Mouse (Mus musculus): ENCODE measurements around the gene Sub1. TPM values are rescaled to one million over a fixed set of nuclear protein-coding genes. Genes with fewer than 3 reads are reported as not detected.

The Sub1 gene
- total and polyA plus RNA-seq, 3 experiments = 553 to 2,677 (median 1,927) TPM

DNA sequence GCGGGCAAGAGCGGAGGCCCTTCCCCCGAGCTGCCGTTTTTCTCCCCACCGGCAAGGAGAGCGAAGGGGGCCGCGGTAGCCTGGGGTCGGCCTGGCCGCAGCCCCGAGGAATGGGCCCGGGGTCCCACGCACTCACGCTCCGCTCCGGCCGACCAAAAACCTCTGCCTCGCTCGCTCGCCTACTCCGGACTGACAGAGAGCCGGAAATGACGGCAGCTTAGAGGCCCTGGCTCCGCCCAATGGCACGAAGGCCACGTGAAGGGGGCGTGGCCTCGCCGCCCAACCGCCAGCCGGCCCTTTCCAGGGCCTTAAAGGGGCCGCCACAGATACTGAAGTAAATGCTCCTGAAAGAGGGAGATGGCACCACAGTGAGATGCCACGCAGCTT is 975 bp downstream of the Sub1 start (continued):
- no peak for TF ChIP-seq E2F4 (IDR thresholded peaks at IDR 0.05; ENCODE audit: insufficient replicate concordance, low read depth, low read length)
- peak; percentile 96 for TF ChIP-seq SIN3A (IDR thresholded peaks at IDR 0.05; ENCODE audit: low read length)
- TF ChIP-seq KAT2A (IDR thresholded peaks at IDR 0.05; ENCODE audit: insufficient replicate concordance, low read length) = peak; percentile 75; the same call in 1 of the 2 replicates
- peak; percentile 92 for TF ChIP-seq MAX (IDR thresholded peaks at IDR 0.05; ENCODE audit: low read length)
- TF ChIP-seq TBP (conservative IDR thresholded peaks at IDR 0.05; ENCODE audit: low read depth, low read length) = peak; percentile 97
- TF ChIP-seq ETS1 (conservative IDR thresholded peaks at IDR 0.05; ENCODE audit: low read depth, low read length) = peak; percentile 66

DNA sequence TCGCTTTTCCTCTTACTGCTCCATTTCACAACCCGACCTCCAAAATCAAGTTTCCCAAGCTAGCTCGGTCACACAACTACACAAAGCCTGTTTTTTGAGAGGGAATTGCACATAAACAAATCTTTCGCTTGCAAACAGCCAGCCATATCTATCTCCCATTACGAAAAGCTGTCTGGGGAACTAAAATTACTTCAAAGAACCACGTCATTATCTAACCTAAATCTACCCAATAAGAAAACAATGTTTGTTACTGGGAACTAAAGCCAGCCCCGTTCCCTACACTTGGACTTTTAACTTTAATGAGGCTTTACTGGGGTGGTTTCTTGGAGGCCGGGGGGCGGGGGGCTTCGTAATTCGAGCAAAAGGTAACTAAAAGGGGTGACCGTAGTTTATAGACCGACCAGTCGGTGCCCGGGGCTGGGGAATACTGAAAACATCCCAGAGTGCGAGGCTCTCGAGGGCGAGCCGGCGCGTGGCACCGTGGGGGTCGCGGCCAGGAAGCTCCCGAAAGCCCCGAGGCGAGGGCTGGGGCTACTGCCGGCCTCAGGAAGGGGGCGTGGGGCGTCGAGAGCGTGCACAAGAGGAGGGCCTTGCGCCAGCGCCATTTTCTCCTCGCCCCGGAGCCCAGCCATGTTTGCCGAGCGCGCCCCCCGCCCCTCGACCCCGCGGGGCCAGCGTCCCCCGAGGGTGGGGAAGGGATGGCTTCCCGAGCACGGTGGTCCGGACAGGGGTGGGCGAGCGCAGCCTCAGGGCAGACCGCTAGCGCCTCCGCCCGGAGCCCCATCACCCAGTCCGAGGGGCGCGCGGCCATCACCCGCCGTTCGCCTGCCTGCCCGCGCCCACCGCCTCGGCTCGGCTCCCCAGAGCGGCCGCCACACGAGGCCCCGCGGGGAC is 1.6 kb downstream of the Sub1 start:
- dilution Hi-C loops (cut with MboI; ENCODE audit: extremely low pct_ligation_motif_present, extremely low pct_unique_long_range_greater_than_20kb, low sequenced_read_pairs) (no loop called here), in situ Hi-C loops (cut with MboI; ENCODE audit: low pct_ligation_motif_present, low pct_unique_long_range_greater_than_20kb, low sequenced_read_pairs) (no loop called here)
- H3K4me3 ChIP-seq (replicated peaks in 1 of 3; ENCODE audit: low read depth in 2 of 3, low read length in 2 of 3, poor library complexity in 1 of 3) = peak overlapping the region; percentile 76 to 95 (median 89)
- peaks cover 0 to 39% of the 10 kb centered on the region in 2 experiments; a peak in 2 of 4 replicates for H3K4me1 ChIP-seq (ENCODE audit: control insufficient read depth in 1 of 2, insufficient read depth in 2 of 2)
- TF ChIP-seq CTCF (conservative IDR thresholded peaks at IDR 0.05 in 1 of 2, IDR thresholded peaks at IDR 0.05 in 1 of 2; ENCODE audit: low read depth in 2 of 2, low read length in 2 of 2) (no peak), POLR2AphosphoS2 (IDR thresholded peaks at IDR 0.05; ENCODE audit: low read depth, low read length) (0 out of 2 replicates have a peak, but pooled peaks have one; percentile 3), MAX (IDR thresholded peaks at IDR 0.05; ENCODE audit: low read length) (no peak; the same call in 1 of the 2 replicates), GABPA (IDR thresholded peaks at IDR 0.05; ENCODE audit: insufficient replicate concordance, low read depth, low read length) (no peak), NRF1 (IDR thresholded peaks at IDR 0.05; ENCODE audit: low read depth, low read length) (peak; percentile 51), JUN (IDR thresholded peaks at IDR 0.05; ENCODE audit: insufficient read depth, low read depth, low read length) (no peak), SMC3 (IDR thresholded peaks at IDR 0.05; ENCODE audit: low read depth, low read length) (no peak), RAD21 (IDR thresholded peaks at IDR 0.05; ENCODE audit: low read depth, low read length) (no peak), TCF12 (IDR thresholded peaks at IDR 0.05; ENCODE audit: low read depth, low read length) (no peak), TBP (conservative IDR thresholded peaks at IDR 0.05; ENCODE audit: low read depth, low read length) (no peak), KAT2A (IDR thresholded peaks at IDR 0.05; ENCODE audit: insufficient replicate concordance, low read length) (no peak), USF2 (conservative IDR thresholded peaks at IDR 0.05; ENCODE audit: low read depth, low read length) (no peak), MAZ (IDR thresholded peaks at IDR 0.05; ENCODE audit: low read depth, low read length) (no peak), CHD2 (IDR thresholded peaks at IDR 0.05; ENCODE audit: low read length) (no peak), IRF4 (IDR thresholded peaks at IDR 0.05; ENCODE audit: low read depth, low read length) (no peak), ZMIZ1 (IDR thresholded peaks at IDR 0.05; ENCODE audit: low read depth, low read length) (no peak), ZC3H11A (IDR thresholded peaks at IDR 0.05; ENCODE audit: low read depth, low read length) (no peak), MXI1 (IDR thresholded peaks at IDR 0.05; ENCODE audit: low read depth, low read length) (no peak), UBTF (IDR thresholded peaks at IDR 0.05; ENCODE audit: low read depth, low read length) (0 out of 2 replicates have a peak, but pooled peaks have one; percentile 11), ETS1 (conservative IDR thresholded peaks at IDR 0.05; ENCODE audit: low read depth, low read length) (no peak), JUND (conservative IDR thresholded peaks at IDR 0.05; ENCODE audit: low read depth, low read length) (no peak), NELFE (IDR thresholded peaks at IDR 0.05; ENCODE audit: low read depth, low read length) (no peak), HCFC1 (IDR thresholded peaks at IDR 0.05; ENCODE audit: low read depth, low read length) (no peak), BHLHE40 (IDR thresholded peaks at IDR 0.05; ENCODE audit: low read depth, low read length) (no peak), POLR2A (IDR thresholded peaks at IDR 0.05; ENCODE audit: low read depth, low read length) (peak; percentile 14; the same call in 1 of the 2 replicates), ELF1 (IDR thresholded peaks at IDR 0.05; ENCODE audit: low read depth, low read length) (no peak)
- H3K9me3 ChIP-seq (replicated peaks; ENCODE audit: low read length) = peaks cover 3% of the 10 kb centered on the region
- peak overlapping the region; percentile 94 for H3K4me2 ChIP-seq (ENCODE audit: insufficient read depth, low read depth, poor library complexity, severe bottlenecking)
- H3K36me3 ChIP-seq (replicated peaks in 1 of 2; ENCODE audit: control insufficient read depth in 1 of 2, insufficient read depth in 1 of 2, low read length in 1 of 2) = peaks cover 17 to 36% of the 10 kb centered on the region in 2 experiments
- no peaks in the 10 kb centered on the region for H3K27me3 ChIP-seq (replicated peaks)
- H3K27ac ChIP-seq (ENCODE audit: insufficient read depth, low read depth) = peak overlapping the region; percentile 58
- peak overlapping the region; percentile 97 for H3K9ac ChIP-seq (ENCODE audit: insufficient read depth, low read depth)
- DNase-seq (ENCODE audit: extremely low read depth) = peak; percentile 56
- H3K79me2 ChIP-seq (replicated peaks; ENCODE audit: control insufficient read depth, extremely low read depth, insufficient read depth, poor library complexity, severe bottlenecking) = peaks cover 51% of the 10 kb centered on the region
